Mouse (Mus musculus): ENCODE results near the gene Zfp366. TPM values are rescaled to one million over a fixed set of nuclear protein-coding genes. Genes with fewer than 3 reads are reported as not detected.
A peak's percentile ranks its signal among the peaks of the same experiment; 100 is the strongest.

The Zfp366 gene
- polyA plus RNA-seq, 1 experiment, result 0.01 TPM

- Histone ChIP-seq H3K36me3 (ENCODE audit: control insufficient read depth, insufficient read depth) (no peaks in the 10 kb centered on the region), H3K27me3 (ENCODE audit: control insufficient read depth, insufficient read depth, insufficient read length) (no peaks in the 10 kb centered on the region), H3ac (ENCODE audit: control insufficient read depth, insufficient read length) (no peak overlapping the region), H3K79me2 (ENCODE audit: control insufficient read depth, insufficient read depth) (no peaks in the 10 kb centered on the region), H3K4me3 (no peak overlapping the region), H3K4me2 (ENCODE audit: low read depth) (no peak overlapping the region)
- TF ChIP-seq POLR2A (IDR thresholded peaks at IDR 0.05; ENCODE audit: insufficient read length, low read depth), result no peak
- no peak for TF ChIP-seq USF1 (IDR thresholded peaks at IDR 0.05; ENCODE audit: low read depth)
- TF ChIP-seq POLR2AphosphoS2 (IDR thresholded peaks at IDR 0.05; ENCODE audit: insufficient read length, low read depth), result no peak
- TF ChIP-seq MYOG (IDR thresholded peaks at IDR 0.05; ENCODE audit: control insufficient read depth in 1 of 3, insufficient read depth in 1 of 3, insufficient read length in 2 of 3, low read depth in 2 of 3), result no peak
- no peak for TF ChIP-seq TCF12 (IDR thresholded peaks at IDR 0.05; ENCODE audit: insufficient read depth, poor library complexity, severe bottlenecking)
- TF ChIP-seq E2F4 (IDR thresholded peaks at IDR 0.05; ENCODE audit: insufficient read depth), result no peak
- TF ChIP-seq SRF (IDR thresholded peaks at IDR 0.05; ENCODE audit: control insufficient read depth, insufficient read length, low read depth), result no peak
- TF ChIP-seq MAX (IDR thresholded peaks at IDR 0.05; ENCODE audit: low read depth), result no peak
- TF ChIP-seq TCF3 (IDR thresholded peaks at IDR 0.05; ENCODE audit: insufficient read length, low read depth), result no peak
- TF ChIP-seq MYOD1 (IDR thresholded peaks at IDR 0.05; ENCODE audit: control insufficient read depth in 1 of 3, insufficient read length in 2 of 3, low read depth in 2 of 3), result no peak
- no peak for TF ChIP-seq CEBPB (IDR thresholded peaks at IDR 0.05; ENCODE audit: insufficient read depth, poor library complexity, severe bottlenecking)
- no peak for TF ChIP-seq REST (IDR thresholded peaks at IDR 0.05; ENCODE audit: insufficient read depth, insufficient read length)
Observed at GRCm38 (mm10) chr13:99212976-99213375, 28.4 kb downstream of the Zfp366 start.

- Histone ChIP-seq H3K79me2 (ENCODE audit: control insufficient read depth, insufficient read depth) (no peaks in the 10 kb centered on the region), H3K27me3 (ENCODE audit: control insufficient read depth, insufficient read depth, insufficient read length) (no peaks in the 10 kb centered on the region), H3ac (ENCODE audit: control insufficient read depth, insufficient read length) (no peak overlapping the region), H3K4me3 (no peak overlapping the region), H3K36me3 (ENCODE audit: control insufficient read depth, insufficient read depth) (no peaks in the 10 kb centered on the region), H3K4me2 (ENCODE audit: low read depth) (no peak overlapping the region)
- no peak for TF ChIP-seq REST (IDR thresholded peaks at IDR 0.05; ENCODE audit: insufficient read depth, insufficient read length)
- TF ChIP-seq POLR2A (IDR thresholded peaks at IDR 0.05; ENCODE audit: insufficient read length, low read depth), result no peak
- TF ChIP-seq CEBPB (IDR thresholded peaks at IDR 0.05; ENCODE audit: insufficient read depth, poor library complexity, severe bottlenecking), result no peak
- no peak for TF ChIP-seq MYOD1 (IDR thresholded peaks at IDR 0.05; ENCODE audit: control insufficient read depth in 1 of 3, insufficient read length in 2 of 3, low read depth in 2 of 3)
- no peak for TF ChIP-seq MAX (IDR thresholded peaks at IDR 0.05; ENCODE audit: low read depth)
- no peak for TF ChIP-seq TCF12 (IDR thresholded peaks at IDR 0.05; ENCODE audit: insufficient read depth, poor library complexity, severe bottlenecking)
- no peak for TF ChIP-seq SRF (IDR thresholded peaks at IDR 0.05; ENCODE audit: control insufficient read depth, insufficient read length, low read depth)
- no peak for TF ChIP-seq USF1 (IDR thresholded peaks at IDR 0.05; ENCODE audit: low read depth)
- TF ChIP-seq POLR2AphosphoS2 (IDR thresholded peaks at IDR 0.05; ENCODE audit: insufficient read length, low read depth), result no peak
- no peak for TF ChIP-seq MYOG (IDR thresholded peaks at IDR 0.05; ENCODE audit: control insufficient read depth in 1 of 3, insufficient read depth in 1 of 3, insufficient read length in 2 of 3, low read depth in 2 of 3)
- TF ChIP-seq E2F4 (IDR thresholded peaks at IDR 0.05; ENCODE audit: insufficient read depth), result no peak
- no peak for TF ChIP-seq TCF3 (IDR thresholded peaks at IDR 0.05; ENCODE audit: insufficient read length, low read depth)
Observed at GRCm38 (mm10) chr13:99216005-99216404, 31.4 kb downstream of the Zfp366 start.

GRCm38 (mm10) chr13:99217984-99218383 lies 33.4 kb downstream of the Zfp366 start:
- Histone ChIP-seq H3K36me3 (ENCODE audit: control insufficient read depth, insufficient read depth) (no peaks in the 10 kb centered on the region), H3K79me2 (ENCODE audit: control insufficient read depth, insufficient read depth) (no peaks in the 10 kb centered on the region), H3K4me2 (ENCODE audit: low read depth) (peak overlapping the region; percentile 33), H3ac (ENCODE audit: control insufficient read depth, insufficient read length) (no peak overlapping the region), H3K27me3 (ENCODE audit: control insufficient read depth, insufficient read depth, insufficient read length) (no peaks in the 10 kb centered on the region), H3K4me3 (no peak overlapping the region)
- TF ChIP-seq SRF (IDR thresholded peaks at IDR 0.05; ENCODE audit: control insufficient read depth, insufficient read length, low read depth) (no peak), MAX (IDR thresholded peaks at IDR 0.05; ENCODE audit: low read depth) (no peak), USF1 (IDR thresholded peaks at IDR 0.05; ENCODE audit: low read depth) (no peak), E2F4 (IDR thresholded peaks at IDR 0.05; ENCODE audit: insufficient read depth) (no peak), POLR2AphosphoS2 (IDR thresholded peaks at IDR 0.05; ENCODE audit: insufficient read length, low read depth) (no peak), CEBPB (IDR thresholded peaks at IDR 0.05; ENCODE audit: insufficient read depth, poor library complexity, severe bottlenecking) (no peak), MYOD1 (IDR thresholded peaks at IDR 0.05; ENCODE audit: control insufficient read depth in 1 of 3, insufficient read length in 2 of 3, low read depth in 2 of 3) (no peak), POLR2A (IDR thresholded peaks at IDR 0.05; ENCODE audit: insufficient read length, low read depth) (no peak), REST (IDR thresholded peaks at IDR 0.05; ENCODE audit: insufficient read depth, insufficient read length) (no peak), TCF12 (IDR thresholded peaks at IDR 0.05; ENCODE audit: insufficient read depth, poor library complexity, severe bottlenecking) (no peak), TCF3 (IDR thresholded peaks at IDR 0.05; ENCODE audit: insufficient read length, low read depth) (no peak), MYOG (IDR thresholded peaks at IDR 0.05; ENCODE audit: control insufficient read depth in 1 of 3, insufficient read depth in 1 of 3, insufficient read length in 2 of 3, low read depth in 2 of 3) (no peak)

GRCm38 (mm10) chr13:99219586-99219985 lies 35.0 kb downstream of the Zfp366 start:
- no peaks in the 10 kb centered on the region for H3K36me3 ChIP-seq (ENCODE audit: control insufficient read depth, insufficient read depth)
- no peaks in the 10 kb centered on the region for H3K27me3 ChIP-seq (ENCODE audit: control insufficient read depth, insufficient read depth, insufficient read length)
- H3K4me3 ChIP-seq, result no peak overlapping the region
- TF ChIP-seq MAX (IDR thresholded peaks at IDR 0.05; ENCODE audit: low read depth), result no peak
- TF ChIP-seq REST (IDR thresholded peaks at IDR 0.05; ENCODE audit: insufficient read depth, insufficient read length), result no peak
- TF ChIP-seq POLR2AphosphoS2 (IDR thresholded peaks at IDR 0.05; ENCODE audit: insufficient read length, low read depth), result no peak
- no peak for TF ChIP-seq USF1 (IDR thresholded peaks at IDR 0.05; ENCODE audit: low read depth)
- TF ChIP-seq MYOD1 (IDR thresholded peaks at IDR 0.05; ENCODE audit: control insufficient read depth in 1 of 3, insufficient read length in 2 of 3, low read depth in 2 of 3), result no peak
- TF ChIP-seq TCF12 (IDR thresholded peaks at IDR 0.05; ENCODE audit: insufficient read depth, poor library complexity, severe bottlenecking), result no peak
- TF ChIP-seq TCF3 (IDR thresholded peaks at IDR 0.05; ENCODE audit: insufficient read length, low read depth), result no peak
- TF ChIP-seq E2F4 (IDR thresholded peaks at IDR 0.05; ENCODE audit: insufficient read depth), result no peak
- no peak for TF ChIP-seq POLR2A (IDR thresholded peaks at IDR 0.05; ENCODE audit: insufficient read length, low read depth)
- TF ChIP-seq CEBPB (IDR thresholded peaks at IDR 0.05; ENCODE audit: insufficient read depth, poor library complexity, severe bottlenecking), result no peak
- no peak for TF ChIP-seq SRF (IDR thresholded peaks at IDR 0.05; ENCODE audit: control insufficient read depth, insufficient read length, low read depth)
- no peak for TF ChIP-seq MYOG (IDR thresholded peaks at IDR 0.05; ENCODE audit: control insufficient read depth in 1 of 3, insufficient read depth in 1 of 3, insufficient read length in 2 of 3, low read depth in 2 of 3)
- no peak overlapping the region for H3ac ChIP-seq (ENCODE audit: control insufficient read depth, insufficient read length)
- H3K4me2 ChIP-seq (ENCODE audit: low read depth), result no peak overlapping the region
- no peaks in the 10 kb centered on the region for H3K79me2 ChIP-seq (ENCODE audit: control insufficient read depth, insufficient read depth)
